Comparison of ENCODE assay signal across 30 mouse cellular contexts in genomic region chr1:84795335-84795734, GRCm38 (mm10). TPM values are rescaled to one million over a fixed set of nuclear protein-coding genes. Genes with fewer than 3 reads are reported as not detected.
"Had no signal": no experiment of that assay in that cellular context is flagged by ENCODE, and none has a peak within 500 bp of the region (broad histone marks: within the 10 kb centered on the region; RNA-seq: fewer than 3 reads in every experiment).

No protein-coding gene starts in this region.

- DNase-seq: left cerebral cortex, postnatal 4 days; liver; liver, embryonic 13.5 days; liver, postnatal 0 days; lung, adult 18-20 months; lung, adult 2 months; lung, embryonic 14.5 days; lung, postnatal 10 days; lung, postnatal 14 days; lung, postnatal 36 days; lung, postnatal 4 days; midbrain, embryonic 14.5 days had no signal

- H3K27ac ChIP-seq: limb, embryonic 10.5 days; limb, embryonic 12.5 days; limb, embryonic 13.5 days; limb, embryonic 15.5 days; liver, embryonic 12.5 days; liver, embryonic 13.5 days; liver, embryonic 14.5 days; liver, embryonic 15.5 days; lung, embryonic 15.5 days; macrophage; midbrain, embryonic 10.5 days; midbrain, embryonic 12.5 days; midbrain, embryonic 13.5 days; midbrain, embryonic 15.5 days had no signal

- H3K4me3 ChIP-seq: limb, embryonic 10.5 days; limb, embryonic 12.5 days; limb, embryonic 13.5 days; limb, embryonic 15.5 days; liver, embryonic 12.5 days; liver, embryonic 13.5 days; liver, embryonic 15.5 days; lung, embryonic 15.5 days; megakaryocyte, embryonic 14.5 days; midbrain, embryonic 10.5 days; midbrain, embryonic 12.5 days; midbrain, embryonic 13.5 days; midbrain, embryonic 15.5 days; myocyte had no signal

- H3K4me2 ChIP-seq: limb, embryonic 12.5 days; limb, embryonic 13.5 days; limb, embryonic 15.5 days; liver, embryonic 11.5 days; liver, embryonic 12.5 days; liver, embryonic 13.5 days; liver, embryonic 15.5 days; lung, embryonic 14.5 days; lung, embryonic 15.5 days; midbrain, embryonic 11.5 days; midbrain, embryonic 12.5 days; midbrain, embryonic 13.5 days; midbrain, embryonic 15.5 days had no signal

- H3K9me3 ChIP-seq: limb, embryonic 10.5 days; limb, embryonic 12.5 days; limb, embryonic 13.5 days; limb, embryonic 15.5 days; liver, embryonic 12.5 days; liver, embryonic 13.5 days; liver, embryonic 15.5 days; lung, embryonic 15.5 days; megakaryocyte, embryonic 14.5 days; midbrain, embryonic 10.5 days; midbrain, embryonic 12.5 days; midbrain, embryonic 13.5 days; midbrain, embryonic 15.5 days had no signal

- H3K27me3 ChIP-seq: limb, embryonic 12.5 days; limb, embryonic 13.5 days; limb, embryonic 15.5 days; liver, embryonic 12.5 days; liver, embryonic 13.5 days; liver, embryonic 15.5 days; lung, embryonic 15.5 days; megakaryocyte, embryonic 14.5 days; midbrain, embryonic 12.5 days; midbrain, embryonic 13.5 days; midbrain, embryonic 15.5 days had no signal

- H3K4me1 ChIP-seq: limb, embryonic 10.5 days; limb, embryonic 12.5 days; limb, embryonic 13.5 days; limb, embryonic 15.5 days; liver, embryonic 12.5 days; liver, embryonic 13.5 days; liver, embryonic 15.5 days; lung, embryonic 15.5 days; midbrain, embryonic 10.5 days; midbrain, embryonic 12.5 days; midbrain, embryonic 13.5 days; midbrain, embryonic 15.5 days had no signal

- H3K9ac ChIP-seq: limb, embryonic 12.5 days; limb, embryonic 13.5 days; limb, embryonic 15.5 days; liver, embryonic 12.5 days; liver, embryonic 13.5 days; liver, embryonic 14.5 days; liver, embryonic 15.5 days; liver, postnatal 0 days; lung, embryonic 14.5 days; lung, embryonic 15.5 days; midbrain, embryonic 12.5 days; midbrain, embryonic 13.5 days; midbrain, embryonic 15.5 days had no signal

RNA-seq across cellular contexts. Expression of gene Fbxo36, which starts 44.3 kb away (rescaled TPM):
- total RNA-seq: monocyte, adult 5-6 weeks had no signal
